ENCODE assay signal across 11 mouse cellular contexts in genomic region chr3:122128999-122129493, GRCm38 (mm10).
DNase-seq lines count a peak whose midpoint lies in the region.
"Had no signal": no experiment of that assay in that cellular context is flagged by ENCODE, and none has a peak within 500 bp of the region (broad histone marks: within the 10 kb centered on the region; RNA-seq: fewer than 3 reads in every experiment).

No protein-coding gene starts in this region.

- intact Hi-C loops in left cerebral cortex, postnatal 4 days (cut with DNase I) = no loop called here

- DNase-seq in gastrocnemius, adult 18-20 months (ENCODE audit: low spot score) = peak; percentile 30
- no peak for DNase-seq in gastrocnemius, postnatal 4 days (ENCODE audit: low spot score in 2 of 2)
- DNase-seq in thymus, postnatal 4 days = peak; percentile 23
- no peak for DNase-seq in thymus, postnatal 25 days
- DNase-seq in mesoderm, embryonic 11.5 days (ENCODE audit: low read depth, low spot score) = peak; percentile 47
- DNase-seq in ovary, adult 18-20 months (ENCODE audit: low spot score) = no peak
- no peak for DNase-seq in left cerebral cortex, postnatal 4 days
- no peak for DNase-seq in c-Kit-positive CD71-positive TER-119-positive erythroid progenitor cells, embryonic 14.5 days (ENCODE audit: low spot score)
- DNase-seq: cerebellum, postnatal 36 days; kidney, postnatal 10 days; lung, embryonic 14.5 days had no signal

Comparison
In these comparisons a context has a peak if more than half of its experiments do, and no peak if none do; other contexts are left out.
1. DNase-seq: peak in gastrocnemius, adult 18-20 months (single experiment), thymus, postnatal 4 days (single experiment) and mesoderm, embryonic 11.5 days (single experiment); none in gastrocnemius, postnatal 4 days (0 of 2), thymus, postnatal 25 days (single experiment), ovary, adult 18-20 months (single experiment), left cerebral cortex, postnatal 4 days (single experiment) and c-Kit-positive CD71-positive TER-119-positive erythroid progenitor cells, embryonic 14.5 days (single experiment).